Mouse (Mus musculus): Measurements from ENCODE around the gene Ank3.

DNA sequence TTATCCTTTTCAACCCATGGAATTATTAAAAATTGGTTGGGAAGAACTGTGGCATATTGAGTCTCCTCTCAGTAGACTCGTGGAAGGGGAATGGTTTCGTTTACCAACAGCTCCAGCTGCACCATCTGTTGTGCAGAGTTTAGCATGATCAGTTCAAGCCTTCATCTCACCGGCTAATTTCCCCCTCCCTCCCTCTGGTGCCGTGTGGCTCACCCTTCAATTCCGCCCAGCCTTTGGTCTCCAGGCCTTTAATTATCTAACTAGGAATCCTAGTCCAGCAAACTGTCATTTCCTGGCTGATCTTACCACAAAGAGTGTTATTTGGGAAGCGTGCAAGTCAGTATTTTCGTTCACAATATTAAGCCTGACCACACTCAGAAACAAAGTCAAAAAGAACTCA lies 393.4 kb downstream of the Ank3 start:
- TF ChIP-seq POLR2A (IDR thresholded peaks at IDR 0.05; ENCODE audit: low read depth, low read length) = no peak
- no peak for TF ChIP-seq CTCF (IDR thresholded peaks at IDR 0.05; ENCODE audit: extremely low read depth, insufficient read depth, insufficient read length, insufficient replicate concordance)

Data from spleen, adult 2 months (tissue).